Mouse (Mus musculus): ENCODE measurements around the gene Sall1.

Sall1 gene

DNA sequence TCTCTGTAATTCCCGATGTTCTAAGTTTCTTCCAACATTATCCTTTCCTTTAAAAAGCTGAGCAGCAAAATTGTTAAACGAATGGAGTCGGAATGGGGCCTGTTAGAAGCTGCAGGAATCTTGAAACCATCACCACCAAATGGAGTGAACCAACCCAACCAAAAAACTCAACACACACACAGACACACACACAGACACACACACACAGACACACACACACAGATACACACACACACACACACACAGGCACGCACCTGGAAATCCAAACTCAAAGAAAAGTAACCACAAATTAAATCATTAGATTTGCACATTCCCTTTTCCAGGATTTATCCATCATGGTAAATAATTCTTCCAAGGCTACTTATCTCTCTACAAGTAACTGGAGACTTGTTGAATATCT is 5.0 kb downstream of the Sall1 start:
- no peak for DNase-seq (ENCODE audit: low spot score in 2 of 2)

DNA sequence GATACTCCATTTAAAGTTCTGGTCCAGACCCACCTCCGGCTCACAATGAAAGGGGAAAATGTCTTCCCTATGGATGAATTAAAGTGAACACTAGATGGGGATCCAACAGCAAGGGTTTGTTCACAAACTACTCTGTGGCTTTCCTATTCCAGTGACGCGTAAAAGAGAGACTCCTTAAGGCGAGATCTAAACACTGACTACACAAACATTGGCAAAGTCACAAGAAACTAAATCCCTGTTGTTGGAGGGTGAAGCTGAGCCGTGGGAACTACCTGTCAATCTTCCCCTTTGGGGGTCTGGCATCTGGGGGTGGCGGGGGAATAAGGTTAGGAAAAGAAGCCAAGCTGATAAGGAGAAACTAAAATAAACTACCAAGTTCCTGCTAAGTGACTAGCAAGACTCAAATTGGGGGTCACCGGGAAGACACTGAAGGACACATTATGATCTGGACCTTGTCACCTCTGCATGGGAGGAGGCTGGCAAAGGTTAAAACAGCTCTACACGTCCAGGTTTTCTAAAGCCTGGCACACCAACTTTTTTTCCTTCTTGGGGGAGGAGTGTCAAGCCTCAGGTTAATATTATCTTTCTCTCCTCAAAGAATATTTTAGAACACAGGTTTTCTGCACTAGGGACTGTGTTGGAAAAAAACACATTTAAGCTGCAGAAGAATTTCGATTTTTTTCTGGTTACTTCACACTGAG is 6.3 kb downstream of the Sall1 start:
- no peak for DNase-seq (ENCODE audit: low spot score in 2 of 2)

DNA sequence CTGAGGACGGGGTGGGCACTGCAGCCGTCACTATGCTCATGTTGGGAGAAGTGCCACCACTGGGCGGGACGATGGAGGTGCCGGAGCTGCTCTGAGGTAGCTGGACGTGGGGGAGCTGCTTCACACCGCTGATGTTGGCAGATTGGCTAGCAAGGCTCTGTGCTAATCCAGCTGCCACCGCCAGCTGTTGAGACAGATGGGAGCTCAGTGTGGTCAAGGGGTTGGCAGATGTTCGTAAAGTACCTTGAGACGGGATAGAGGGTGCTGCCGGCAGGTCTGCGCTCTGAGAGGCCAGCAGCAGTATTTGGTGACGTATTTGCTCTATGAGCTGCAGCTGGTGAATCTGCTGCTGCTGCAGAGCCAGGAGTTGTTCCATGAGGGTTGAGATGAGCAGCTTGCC is 11.6 kb downstream of the Sall1 start:
- DNase-seq (ENCODE audit: low spot score in 2 of 2): no peak

DNA sequence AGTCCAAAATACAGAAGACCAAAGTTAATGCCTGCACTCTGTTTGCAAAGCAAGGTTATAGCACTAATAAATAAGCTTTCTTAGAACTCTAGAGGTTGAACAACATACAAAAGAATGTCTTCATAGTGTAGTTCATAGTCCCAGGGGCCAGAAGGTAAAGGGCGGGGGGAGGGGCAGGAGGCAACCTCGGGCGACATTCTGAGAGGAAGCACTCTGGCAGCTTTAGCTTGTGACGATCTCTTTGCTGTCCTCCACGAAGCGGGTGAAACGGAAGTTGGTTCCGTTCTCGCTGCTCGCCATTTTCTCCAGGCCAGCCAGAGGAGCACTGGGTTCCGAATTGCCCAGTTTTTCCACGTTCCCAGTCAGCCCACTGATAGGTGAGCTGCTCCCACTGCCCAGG is 15.8 kb downstream of the Sall1 start:
- DNase-seq (ENCODE audit: low spot score in 2 of 2): no peak

DNA sequence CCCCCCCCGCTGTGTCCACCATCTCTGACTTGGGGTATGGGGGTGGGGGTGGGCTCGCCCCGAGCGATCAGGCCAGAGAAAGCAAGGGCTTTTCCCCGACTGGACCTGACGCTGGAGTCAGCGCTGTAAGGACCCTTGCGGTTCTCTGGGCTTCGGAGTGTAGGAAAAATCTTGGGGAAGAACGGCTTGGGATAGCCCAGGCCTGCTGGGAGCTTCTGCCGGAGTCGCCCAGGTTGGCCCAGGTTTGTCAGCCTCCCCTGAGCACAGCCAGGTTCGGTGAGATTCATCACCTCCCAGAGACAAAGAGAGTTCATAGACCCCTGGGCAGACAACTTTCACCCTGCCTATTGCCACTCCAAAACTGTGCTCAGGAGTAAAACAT is 17.8 kb downstream of the Sall1 start:
- DNase-seq (ENCODE audit: low spot score in 2 of 2): no peak

DNA sequence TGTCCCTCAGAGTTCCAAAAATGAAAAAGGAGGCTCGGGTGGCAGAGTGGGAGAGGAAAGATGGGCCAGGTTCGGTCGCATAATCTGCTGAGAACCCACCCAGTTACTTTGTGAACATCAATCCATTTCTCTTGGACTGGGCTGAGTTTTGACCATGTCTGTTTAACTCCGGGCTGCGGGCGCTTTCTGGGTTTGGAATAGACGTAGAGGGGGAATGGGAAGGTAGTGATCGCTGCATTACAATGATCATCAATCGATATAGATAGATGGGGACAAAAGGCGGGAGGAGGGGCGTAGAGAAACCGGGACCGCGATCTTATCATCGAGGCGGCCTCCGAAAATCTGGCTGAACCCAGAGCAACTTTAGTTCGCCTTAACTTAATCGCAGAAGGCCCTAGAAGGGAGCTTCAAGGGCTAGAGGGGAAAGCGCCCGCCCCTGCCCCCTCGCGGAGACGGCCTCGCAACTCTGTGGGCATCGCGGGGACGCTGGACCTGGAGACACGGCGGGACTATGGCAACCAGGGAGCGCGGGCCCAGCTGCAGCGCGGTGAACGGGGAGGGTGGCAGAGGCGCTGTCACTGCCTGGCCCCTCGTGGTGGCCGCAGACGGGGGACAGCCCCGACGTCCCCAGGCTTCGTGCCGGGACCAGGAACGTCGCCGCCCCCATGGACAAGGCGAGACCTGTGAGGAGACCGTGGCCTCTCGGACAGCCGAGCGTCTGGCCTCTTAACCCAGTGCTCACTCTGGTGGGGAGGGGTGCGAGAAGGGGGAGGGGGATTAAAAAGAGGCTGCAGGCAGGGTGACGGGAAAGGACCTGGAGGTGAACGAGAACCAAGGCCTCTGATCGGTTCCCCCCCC is 18.5 kb downstream of the Sall1 start:
- no peak for DNase-seq (ENCODE audit: low spot score in 2 of 2)

DNA sequence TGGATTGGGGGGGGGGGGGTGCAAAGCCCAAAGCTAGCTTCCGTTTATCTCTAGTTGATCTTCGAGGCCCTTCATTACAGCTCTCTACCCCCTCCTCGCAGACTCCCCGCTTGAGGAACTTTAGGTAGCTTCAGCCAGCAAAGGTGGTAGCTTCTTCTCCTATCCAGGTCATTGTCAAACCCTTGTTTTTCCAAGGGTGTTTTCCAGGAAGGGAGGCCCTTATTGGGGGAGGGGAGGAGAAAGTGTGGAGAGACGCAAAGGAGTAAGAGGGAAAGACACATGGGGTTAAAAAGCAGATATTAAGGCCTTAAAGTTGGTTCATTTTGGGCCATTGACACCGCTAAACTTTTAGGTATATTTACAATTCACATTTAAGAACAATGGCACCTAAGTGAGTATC is 19.2 kb downstream of the Sall1 start:
- DNase-seq (ENCODE audit: low spot score in 2 of 2): no peak

DNA sequence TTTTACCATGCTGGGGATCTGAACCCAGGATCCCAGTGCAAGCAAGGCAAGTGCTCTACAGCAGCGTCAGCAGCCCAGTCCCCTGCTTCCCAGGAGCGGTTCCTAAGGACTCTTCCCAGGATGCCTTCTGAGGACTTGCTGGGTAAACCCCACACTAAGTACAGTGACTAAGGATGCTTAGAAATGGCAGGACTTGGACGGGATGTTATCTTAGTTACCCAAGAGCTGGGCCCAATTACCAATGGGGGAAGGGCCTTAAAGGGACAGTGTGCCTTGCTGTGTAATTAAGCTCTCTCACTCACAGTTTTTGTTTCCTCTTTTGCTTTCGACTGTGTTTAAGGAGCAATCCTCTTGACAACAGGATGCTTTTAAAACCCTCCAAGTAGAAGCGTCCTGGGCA is 22.8 kb downstream of the Sall1 start:
- no peak for DNase-seq (ENCODE audit: low spot score in 2 of 2)

DNA sequence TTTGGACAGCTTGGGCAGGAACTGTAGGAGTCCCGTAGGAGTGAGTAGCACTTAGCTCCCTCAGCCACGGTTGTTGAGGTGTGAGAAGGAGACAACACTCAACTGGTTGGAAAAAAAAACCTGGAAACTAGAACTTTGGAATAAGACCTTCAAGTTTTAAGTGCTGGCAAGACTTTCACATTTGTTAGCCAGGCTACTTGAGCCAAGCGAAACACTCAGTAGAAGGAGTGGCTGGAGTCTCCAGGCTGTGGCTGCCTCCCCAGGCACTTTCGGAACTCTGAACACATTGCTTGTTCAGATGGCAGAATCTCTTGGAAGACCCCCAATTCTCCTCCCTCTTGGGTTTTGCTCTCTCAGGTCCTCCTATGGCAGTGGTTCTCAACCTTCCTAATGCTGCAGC is 26.1 kb downstream of the Sall1 start:
- no peak for DNase-seq (ENCODE audit: low spot score in 2 of 2)

DNA sequence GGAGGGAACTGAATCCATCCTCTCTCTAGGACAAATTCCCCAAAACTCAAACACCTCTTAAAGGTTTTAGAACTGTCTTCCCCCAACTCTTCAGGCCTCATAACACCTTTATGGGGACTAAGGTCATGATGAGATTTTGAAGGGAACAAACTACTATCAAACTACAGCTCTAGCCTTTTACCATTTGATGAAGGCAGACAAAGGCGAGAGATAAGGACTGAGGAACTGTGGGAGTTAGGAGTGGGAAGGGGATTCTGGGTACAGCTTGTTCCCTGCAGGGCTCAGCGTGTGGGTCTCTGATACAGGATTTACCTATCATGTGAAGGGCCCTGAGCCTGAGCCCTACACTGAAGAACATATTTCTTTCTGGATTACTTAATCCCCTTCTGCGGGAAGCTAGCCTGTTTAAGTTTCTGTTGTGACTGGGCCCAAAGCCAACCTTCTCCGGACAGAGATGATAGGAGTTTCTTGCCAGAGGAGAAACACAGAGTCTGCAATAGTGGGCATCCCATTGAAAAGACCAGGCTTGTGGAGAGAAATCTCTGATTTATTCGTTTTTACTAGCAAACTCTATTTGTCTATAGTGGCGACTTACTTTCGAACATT is 27.4 kb downstream of the Sall1 start:
- DNase-seq (ENCODE audit: low spot score in 2 of 2): no peak

DNA sequence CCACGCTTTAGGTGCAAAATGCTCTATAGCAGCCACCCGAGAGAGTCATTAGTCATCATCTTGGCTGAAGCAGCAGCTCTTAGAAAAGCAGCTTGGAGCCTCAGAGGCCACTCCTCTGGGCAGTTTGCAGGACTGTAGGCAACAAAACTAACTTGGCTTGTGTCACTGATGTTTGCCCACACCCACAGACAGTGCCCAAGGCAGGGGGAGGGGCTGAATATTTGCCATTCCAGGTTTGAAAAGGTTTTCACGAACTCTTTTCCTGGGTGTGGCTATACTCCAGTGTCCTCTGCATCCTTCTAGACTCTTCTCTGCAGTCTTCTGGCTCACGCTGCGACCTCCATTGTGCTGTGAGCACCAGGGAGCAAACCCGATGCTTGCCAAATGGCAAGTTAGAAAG is 28.4 kb downstream of the Sall1 start:
- DNase-seq (ENCODE audit: low spot score in 2 of 2): no peak

DNA sequence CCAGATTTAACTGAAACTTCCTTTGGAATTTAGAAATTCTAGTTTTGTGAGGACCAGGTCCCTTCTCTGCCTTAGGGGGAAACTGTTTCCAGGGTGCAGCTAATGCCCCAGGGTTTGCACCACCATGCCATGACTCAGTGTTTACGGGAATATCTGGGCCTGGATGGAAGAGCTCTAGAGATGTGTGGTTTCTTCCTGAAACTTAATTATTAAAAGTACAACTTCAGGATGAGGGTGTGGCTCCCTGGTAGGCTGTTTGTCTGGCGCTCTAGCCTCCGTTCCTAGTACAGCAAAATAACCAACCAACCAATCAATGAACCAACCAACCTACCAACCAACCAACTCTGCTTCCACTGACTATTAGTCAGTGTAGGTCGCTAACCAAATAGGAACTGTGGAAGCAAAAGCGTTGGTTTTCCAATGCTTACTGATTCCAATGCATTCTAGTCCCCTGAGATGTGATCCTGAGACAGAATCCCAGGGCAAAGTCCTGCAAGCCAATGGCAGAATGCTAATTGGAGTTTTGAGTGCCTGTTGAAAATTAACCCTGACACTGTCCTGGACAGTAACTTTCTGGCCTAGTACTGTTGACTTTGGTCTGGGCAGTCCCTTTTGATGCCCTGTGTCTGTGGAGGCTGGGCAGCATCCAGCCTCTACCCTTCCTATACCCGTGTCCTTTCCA is 31.0 kb downstream of the Sall1 start:
- no peak for DNase-seq (ENCODE audit: low spot score in 2 of 2)

DNA sequence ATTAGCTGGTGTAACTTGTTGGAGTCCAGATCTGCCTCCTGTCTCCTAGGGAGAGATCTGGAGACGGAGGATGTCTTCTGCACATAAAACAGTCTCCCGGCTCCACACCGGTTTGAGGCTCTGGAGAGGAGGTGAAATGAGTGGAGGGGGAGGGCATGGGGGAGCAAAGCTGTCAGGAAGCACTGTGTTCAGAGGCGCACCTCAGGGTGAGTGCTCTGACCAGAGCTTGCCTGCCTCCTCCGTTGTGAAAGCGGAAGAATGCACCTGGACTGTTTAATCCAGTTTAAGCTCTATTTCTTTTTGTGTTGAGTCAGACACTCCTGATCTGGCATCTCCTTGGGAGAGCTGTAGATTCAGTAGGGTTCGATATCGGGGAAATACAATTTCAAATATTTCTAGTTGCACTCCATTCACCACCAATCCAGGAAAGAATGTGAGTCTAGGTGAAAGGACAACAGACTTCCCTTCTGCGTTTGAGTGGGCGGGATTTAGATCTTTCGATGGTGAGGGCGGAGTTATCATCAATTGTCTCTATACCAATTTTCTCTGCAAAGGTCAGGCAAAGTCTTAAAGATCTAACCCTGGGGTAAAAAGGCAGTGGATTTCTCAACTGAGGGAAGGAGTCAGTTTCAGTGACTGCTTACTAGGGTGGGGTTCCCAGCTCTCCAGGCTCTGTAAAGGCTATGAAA is 31.8 kb downstream of the Sall1 start:
- no peak for DNase-seq (ENCODE audit: low spot score in 2 of 2)

DNA sequence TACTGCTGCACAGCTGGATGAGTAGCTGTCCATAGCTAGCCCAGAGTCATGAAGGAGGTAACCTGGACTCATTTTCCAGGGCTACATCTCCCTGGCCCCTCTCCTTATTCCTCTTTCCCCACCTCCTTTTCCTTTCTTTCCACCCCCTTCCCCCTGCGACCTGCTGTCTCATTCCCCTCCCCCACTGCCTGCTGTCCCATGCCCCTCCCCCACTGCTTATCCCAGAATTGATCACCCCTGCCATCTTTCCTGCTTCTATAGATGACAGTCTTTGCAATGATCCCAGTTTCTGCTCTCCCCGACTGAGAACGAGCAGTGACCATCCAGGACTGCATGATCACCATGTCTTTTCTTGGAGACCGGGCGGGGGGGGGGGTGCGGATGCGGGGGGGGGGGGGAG is 35.2 kb downstream of the Sall1 start:
- no peak for DNase-seq (ENCODE audit: low spot score in 2 of 2)

DNA sequence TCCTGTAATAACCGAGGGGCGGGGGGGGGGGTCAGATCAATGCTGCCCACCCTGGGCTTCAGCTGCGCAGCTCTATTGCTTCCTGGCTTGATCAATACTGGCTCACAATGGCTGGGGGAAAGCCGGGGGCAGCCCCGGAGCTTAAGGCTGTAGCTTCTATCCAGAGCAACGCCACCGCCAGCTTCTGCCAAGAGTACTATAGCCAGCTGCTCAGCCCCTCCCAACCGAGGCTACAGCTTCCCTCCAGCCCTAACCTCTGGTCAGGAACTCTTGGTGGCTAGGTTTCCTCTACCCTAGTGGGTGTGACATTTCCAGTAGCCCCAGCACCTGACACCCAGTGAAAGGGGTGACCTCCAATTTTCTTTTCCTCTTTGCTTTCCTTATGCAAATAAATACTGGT is 36.8 kb downstream of the Sall1 start:
- DNase-seq (ENCODE audit: low spot score in 2 of 2): no peak

DNA sequence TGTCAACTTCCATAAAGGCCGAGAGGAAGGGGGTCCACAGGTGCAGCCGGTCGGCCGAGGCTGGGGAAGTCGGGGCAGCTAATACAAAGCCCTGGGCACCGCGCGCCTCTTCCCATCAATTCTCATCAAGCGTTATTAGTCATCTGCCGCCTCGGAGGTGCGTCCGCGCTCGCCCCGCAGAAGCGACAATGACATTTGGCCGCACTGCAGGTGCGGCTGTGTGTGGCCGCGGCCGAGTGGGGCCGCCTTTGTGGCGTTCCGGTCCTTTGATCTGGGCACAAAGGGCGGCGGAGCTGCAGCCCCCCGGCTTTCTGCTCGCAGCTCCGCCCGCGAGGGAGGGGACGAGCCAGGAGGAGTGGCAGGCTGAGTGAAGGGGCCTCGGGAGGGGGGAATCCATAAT is 37.5 kb downstream of the Sall1 start:
- DNase-seq (ENCODE audit: low spot score in 2 of 2): no peak

DNA sequence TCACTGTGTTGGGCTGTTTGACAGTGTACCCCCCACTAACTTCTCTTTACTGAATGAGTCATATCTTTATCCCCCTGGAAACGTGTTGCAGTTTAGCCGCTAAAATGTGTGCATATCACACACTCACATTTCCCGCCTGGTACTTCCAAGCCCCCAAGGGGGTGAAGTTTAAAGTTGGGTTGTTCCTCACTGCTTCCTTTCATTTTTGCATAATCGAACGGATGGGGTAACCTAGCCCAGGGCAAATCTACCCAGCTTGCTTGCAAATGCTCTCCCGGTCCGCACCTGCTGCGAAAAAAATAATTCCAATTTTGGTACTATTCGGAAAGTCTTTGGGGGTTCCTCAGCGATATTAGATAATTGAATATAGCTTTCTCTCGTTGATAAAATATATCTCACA is 38.2 kb downstream of the Sall1 start:
- DNase-seq (ENCODE audit: low spot score in 2 of 2): no peak

DNA sequence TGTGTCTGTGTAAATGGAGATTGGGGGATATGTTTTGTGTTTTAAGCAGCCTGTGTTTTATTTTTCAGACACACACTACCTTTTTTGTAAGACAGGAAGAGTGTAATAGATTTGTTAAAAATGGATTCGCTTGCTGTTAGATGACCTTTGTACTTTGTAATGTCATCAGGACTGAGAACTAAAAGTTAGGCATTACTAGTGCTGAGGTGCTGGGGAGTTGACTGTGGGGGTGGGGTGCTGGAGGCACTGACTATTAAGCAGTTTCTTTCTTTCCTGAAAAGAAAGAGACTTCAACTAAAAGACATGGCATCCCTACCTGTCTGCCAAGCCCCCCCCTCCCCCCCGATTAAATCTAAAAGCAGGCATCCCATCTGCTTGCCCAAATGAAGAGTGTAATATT is 39.9 kb downstream of the Sall1 start:
- no peak for DNase-seq (ENCODE audit: low spot score in 2 of 2)

DNA sequence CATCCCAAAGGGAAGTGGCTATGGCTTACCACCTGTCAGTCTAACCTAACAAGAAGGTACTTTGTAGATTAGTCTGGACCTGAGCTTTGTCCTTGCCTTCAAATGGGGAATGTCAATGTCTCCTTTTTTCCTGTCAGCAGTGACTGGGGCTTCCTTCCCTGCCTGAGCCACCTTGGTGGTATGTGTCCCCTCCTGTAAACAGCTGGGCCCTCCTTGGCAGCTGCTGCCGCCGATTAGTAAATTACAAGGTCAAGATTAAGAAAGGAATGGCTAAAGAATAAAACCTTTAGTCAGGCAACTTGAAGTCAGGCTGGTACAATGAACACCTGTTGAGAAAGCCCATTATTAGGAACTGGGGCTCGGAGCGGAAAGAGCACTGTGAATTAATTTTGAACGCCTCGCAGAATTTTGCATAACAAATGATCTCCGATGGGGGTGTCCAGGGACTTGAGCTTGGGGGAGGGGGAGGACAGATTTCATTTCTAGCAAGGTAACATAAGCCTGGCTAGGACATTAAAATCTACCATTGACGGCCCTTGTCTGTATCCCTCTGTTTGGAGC is 40.5 kb downstream of the Sall1 start:
- DNase-seq (ENCODE audit: low spot score in 2 of 2): no peak

DNA sequence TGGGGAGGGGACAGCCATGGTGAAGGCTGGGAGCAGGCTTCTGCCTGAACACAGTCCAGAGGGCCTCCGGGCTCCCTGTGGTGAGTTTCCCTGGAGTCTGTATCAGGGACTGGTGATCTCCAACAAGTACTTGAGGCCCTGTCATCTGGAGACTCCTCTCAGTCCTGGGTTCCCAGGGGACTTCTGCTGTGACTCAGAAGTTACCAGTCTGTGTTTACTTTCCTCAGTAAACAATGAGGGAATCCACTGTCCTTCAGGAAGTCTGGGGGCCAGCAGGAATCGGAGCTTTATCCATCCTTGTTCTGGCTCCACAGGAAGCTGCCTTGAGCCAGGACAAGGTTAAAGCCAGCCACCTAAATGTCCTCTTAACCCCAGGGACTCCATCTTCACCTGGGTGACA is 41.8 kb downstream of the Sall1 start:
- DNase-seq (ENCODE audit: low spot score in 2 of 2): no peak

DNA sequence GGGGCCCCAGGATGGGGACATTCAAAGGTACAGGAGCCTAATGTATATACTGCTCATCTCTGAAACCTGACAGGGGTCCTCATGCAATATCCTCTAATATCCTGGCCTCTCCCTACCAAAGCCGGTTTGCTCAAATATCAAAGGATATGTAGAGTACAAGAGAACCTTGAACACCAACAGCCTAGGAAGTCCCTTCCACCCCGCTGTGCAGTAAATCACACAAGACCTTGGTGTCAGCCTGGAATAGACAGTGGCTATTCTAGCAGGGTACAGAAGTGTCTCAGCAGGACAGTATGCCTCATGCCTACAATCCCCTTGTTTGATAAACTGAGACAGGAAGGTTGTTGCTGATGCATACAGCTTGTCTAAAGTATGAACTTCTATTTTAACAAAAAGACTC is 46.7 kb downstream of the Sall1 start:
- no peak for DNase-seq (ENCODE audit: low spot score in 2 of 2)
